Mouse (Mus musculus): ENCODE results near the gene Ociad1. TPM values are rescaled to one million over a fixed set of nuclear protein-coding genes. Genes with fewer than 3 reads are reported as not detected.

The Ociad1 gene
- total and polyA plus RNA-seq, 2 experiments: 50.3 to 68.1 TPM

GRCm38 (mm10) chr5:73304507-73304906 lies 11.9 kb downstream of the Ociad1 start:
- no peak overlapping the region for H3K9ac ChIP-seq (ENCODE audit: low read depth, low read length)
- H3K27ac ChIP-seq (replicated peaks; ENCODE audit: insufficient read depth, low read depth, low read length): no peak overlapping the region
- no peaks in the 10 kb centered on the region; the same call in 1 of the 2 replicates for H3K79me2 ChIP-seq (ENCODE audit: control insufficient read depth, insufficient read depth, low read length)
- peaks cover 72% of the 10 kb centered on the region for H3K36me3 ChIP-seq (ENCODE audit: control insufficient read depth, insufficient read depth, low read length)
- no peaks in the 10 kb centered on the region for H3K4me1 ChIP-seq (ENCODE audit: control insufficient read depth, insufficient read depth, low read length)
- DNase-seq (ENCODE audit: extremely low read depth, low read depth, low spot score): no peak
- 90% methylated on average over 12 of the region's 12 CpGs for WGBS
- H3K27me3 ChIP-seq (ENCODE audit: control insufficient read depth, insufficient read depth, low read length): no peaks in the 10 kb centered on the region
- H3K4me3 ChIP-seq (ENCODE audit: insufficient read depth, low read depth, low read length): no peak overlapping the region
- TF ChIP-seq CTCF (IDR thresholded peaks at IDR 0.05; ENCODE audit: low read depth, low read length) (no peak), POLR2A (IDR thresholded peaks at IDR 0.05; ENCODE audit: extremely low read depth, insufficient read depth, low read length) (no peak)

DNA sequence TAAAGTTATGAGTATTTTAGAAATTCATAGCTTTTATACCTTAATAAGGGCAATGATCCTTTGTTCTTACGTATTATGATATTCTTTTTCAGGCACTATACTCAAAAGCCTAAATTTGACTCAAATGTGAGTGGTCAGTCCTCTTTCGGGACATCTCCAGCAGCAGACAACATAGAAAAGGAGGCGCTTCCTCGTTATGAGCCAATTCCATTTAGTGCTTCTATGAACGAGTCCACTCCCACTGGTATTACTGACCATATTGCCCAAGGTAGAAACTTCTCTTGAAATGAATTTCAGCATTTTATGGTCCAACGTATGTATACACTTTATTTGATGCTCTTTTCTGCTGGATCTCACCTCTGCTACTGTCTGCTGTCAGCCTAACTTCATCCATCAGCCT lies 13.9 kb downstream of the Ociad1 start:
- no peak overlapping the region for H3K4me3 ChIP-seq (ENCODE audit: insufficient read depth, low read depth, low read length)
- no peak for DNase-seq (ENCODE audit: extremely low read depth, low read depth, low spot score)
- no peaks in the 10 kb centered on the region for H3K27me3 ChIP-seq (ENCODE audit: control insufficient read depth, insufficient read depth, low read length)
- no peak overlapping the region for H3K27ac ChIP-seq (replicated peaks; ENCODE audit: insufficient read depth, low read depth, low read length)
- 94% methylated on average over 6 of the region's 6 CpGs for WGBS
- H3K9ac ChIP-seq (ENCODE audit: low read depth, low read length): no peak overlapping the region
- H3K79me2 ChIP-seq (ENCODE audit: control insufficient read depth, insufficient read depth, low read length): no peaks in the 10 kb centered on the region
- peaks cover 73% of the 10 kb centered on the region for H3K36me3 ChIP-seq (ENCODE audit: control insufficient read depth, insufficient read depth, low read length)
- TF ChIP-seq CTCF (IDR thresholded peaks at IDR 0.05; ENCODE audit: low read depth, low read length) (no peak), POLR2A (IDR thresholded peaks at IDR 0.05; ENCODE audit: extremely low read depth, insufficient read depth, low read length) (no peak)
- H3K4me1 ChIP-seq (ENCODE audit: control insufficient read depth, insufficient read depth, low read length): no peaks in the 10 kb centered on the region

DNA sequence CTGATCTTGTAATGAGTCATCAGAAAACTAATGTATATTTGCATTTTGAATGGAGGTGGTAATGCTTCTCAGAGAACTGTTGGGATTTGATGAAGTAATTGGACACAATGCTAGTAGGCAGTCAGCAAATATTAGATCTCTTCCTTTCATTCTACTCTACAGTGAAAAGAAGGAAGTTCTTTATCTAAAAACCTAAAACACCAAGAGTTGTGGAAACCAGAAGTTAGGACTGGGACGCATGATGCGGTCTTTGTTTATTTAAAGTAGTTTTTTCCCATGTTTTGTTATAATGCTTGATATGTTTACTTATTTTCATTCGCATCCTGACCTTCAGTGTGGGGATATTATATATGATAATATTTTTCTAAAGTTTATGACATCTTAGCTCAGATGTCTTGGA lies 14.7 kb downstream of the Ociad1 start:
- WGBS: 89% methylated on average over 3 of the region's 3 CpGs
- Histone ChIP-seq H3K27me3 (ENCODE audit: control insufficient read depth, insufficient read depth, low read length) (no peaks in the 10 kb centered on the region), H3K79me2 (ENCODE audit: control insufficient read depth, insufficient read depth, low read length) (no peaks in the 10 kb centered on the region), H3K4me3 (ENCODE audit: insufficient read depth, low read depth, low read length) (no peak overlapping the region), H3K9ac (ENCODE audit: low read depth, low read length) (no peak overlapping the region), H3K4me1 (ENCODE audit: control insufficient read depth, insufficient read depth, low read length) (no peaks in the 10 kb centered on the region), H3K27ac (replicated peaks; ENCODE audit: insufficient read depth, low read depth, low read length) (no peak overlapping the region), H3K36me3 (ENCODE audit: control insufficient read depth, insufficient read depth, low read length) (peaks cover 70% of the 10 kb centered on the region)
- DNase-seq (ENCODE audit: extremely low read depth, low read depth, low spot score): no peak
- TF ChIP-seq CTCF (IDR thresholded peaks at IDR 0.05; ENCODE audit: low read depth, low read length) (no peak), POLR2A (IDR thresholded peaks at IDR 0.05; ENCODE audit: extremely low read depth, insufficient read depth, low read length) (no peak)

- no peak overlapping the region for H3K4me3 ChIP-seq (ENCODE audit: insufficient read depth, low read depth, low read length)
- H3K36me3 ChIP-seq (ENCODE audit: control insufficient read depth, insufficient read depth, low read length): peaks cover 75% of the 10 kb centered on the region
- TF ChIP-seq POLR2A (IDR thresholded peaks at IDR 0.05; ENCODE audit: extremely low read depth, insufficient read depth, low read length) (no peak), CTCF (IDR thresholded peaks at IDR 0.05; ENCODE audit: low read depth, low read length) (no peak)
- DNase-seq (ENCODE audit: extremely low read depth, low read depth, low spot score): no peak
- no peaks in the 10 kb centered on the region for H3K27me3 ChIP-seq (ENCODE audit: control insufficient read depth, insufficient read depth, low read length)
- WGBS: 91% methylated on average over 4 of the region's 4 CpGs
- no peaks in the 10 kb centered on the region for H3K4me1 ChIP-seq (ENCODE audit: control insufficient read depth, insufficient read depth, low read length)
- H3K9ac ChIP-seq (ENCODE audit: low read depth, low read length): no peak overlapping the region
- H3K27ac ChIP-seq (replicated peaks; ENCODE audit: insufficient read depth, low read depth, low read length): no peak overlapping the region
- H3K79me2 ChIP-seq (ENCODE audit: control insufficient read depth, insufficient read depth, low read length): no peaks in the 10 kb centered on the region
Measured at GRCm38 (mm10) chr5:73309496-73309895, 16.9 kb downstream of the Ociad1 start.

DNA sequence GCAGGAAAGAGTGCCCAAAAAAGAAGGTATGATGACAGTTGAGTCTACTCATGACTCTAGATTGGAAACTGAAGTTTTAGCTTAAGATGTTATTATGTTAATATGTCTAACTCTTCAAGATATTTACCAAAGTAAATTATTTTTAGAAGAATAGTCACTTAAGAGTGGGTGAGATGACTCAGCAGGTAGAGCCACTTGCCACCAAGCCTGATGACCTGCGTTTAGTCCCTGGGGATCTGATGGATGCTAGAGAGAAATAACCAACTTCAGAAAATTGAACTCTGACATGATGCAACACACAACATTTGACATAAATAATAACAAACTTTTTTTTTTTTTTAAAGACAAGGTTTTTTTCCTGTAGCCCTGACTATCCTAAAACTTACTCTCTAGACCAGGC lies 17.8 kb downstream of the Ociad1 start:
- no peak for TF ChIP-seq CTCF (IDR thresholded peaks at IDR 0.05; ENCODE audit: low read depth, low read length)
- TF ChIP-seq POLR2A (IDR thresholded peaks at IDR 0.05; ENCODE audit: extremely low read depth, insufficient read depth, low read length): no peak
- H3K9ac ChIP-seq (ENCODE audit: low read depth, low read length): no peak overlapping the region
- no peaks in the 10 kb centered on the region for H3K79me2 ChIP-seq (ENCODE audit: control insufficient read depth, insufficient read depth, low read length)
- peaks cover 75% of the 10 kb centered on the region for H3K36me3 ChIP-seq (ENCODE audit: control insufficient read depth, insufficient read depth, low read length)
- 95% methylated on average over 1 of the region's 1 CpGs for WGBS
- no peak overlapping the region for H3K27ac ChIP-seq (replicated peaks; ENCODE audit: insufficient read depth, low read depth, low read length)
- no peak for DNase-seq (ENCODE audit: extremely low read depth, low read depth, low spot score)
- no peaks in the 10 kb centered on the region for H3K4me1 ChIP-seq (ENCODE audit: control insufficient read depth, insufficient read depth, low read length)
- H3K4me3 ChIP-seq (ENCODE audit: insufficient read depth, low read depth, low read length): no peak overlapping the region
- H3K27me3 ChIP-seq (ENCODE audit: control insufficient read depth, insufficient read depth, low read length): no peaks in the 10 kb centered on the region

DNA sequence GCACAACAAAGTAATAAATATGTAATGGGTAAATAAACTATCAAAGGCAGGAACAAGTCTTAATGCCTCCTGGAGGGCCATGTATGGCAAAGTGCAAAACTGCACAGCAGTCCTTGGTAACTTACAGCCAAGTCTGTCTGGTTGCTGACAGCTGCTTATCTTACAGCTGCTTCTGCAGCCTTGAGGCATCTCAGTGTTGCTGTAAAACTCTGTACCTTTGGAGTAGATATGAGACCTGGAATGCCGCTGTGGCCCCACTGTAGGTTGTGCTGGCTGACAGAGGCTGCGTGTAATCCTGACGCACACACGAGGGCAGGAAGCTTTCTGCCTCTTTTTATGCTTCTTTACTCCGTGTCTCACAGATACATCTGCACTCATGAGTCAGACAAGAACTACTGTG lies 18.9 kb downstream of the Ociad1 start:
- TF ChIP-seq POLR2A (IDR thresholded peaks at IDR 0.05; ENCODE audit: extremely low read depth, insufficient read depth, low read length): no peak
- TF ChIP-seq CTCF (IDR thresholded peaks at IDR 0.05; ENCODE audit: low read depth, low read length): no peak
- 96% methylated on average over 5 of the region's 5 CpGs for WGBS
- Histone ChIP-seq H3K27ac (replicated peaks; ENCODE audit: insufficient read depth, low read depth, low read length) (no peak overlapping the region), H3K79me2 (ENCODE audit: control insufficient read depth, insufficient read depth, low read length) (no peaks in the 10 kb centered on the region), H3K4me1 (ENCODE audit: control insufficient read depth, insufficient read depth, low read length) (no peaks in the 10 kb centered on the region), H3K9ac (ENCODE audit: low read depth, low read length) (no peak overlapping the region), H3K4me3 (ENCODE audit: insufficient read depth, low read depth, low read length) (no peak overlapping the region), H3K27me3 (ENCODE audit: control insufficient read depth, insufficient read depth, low read length) (no peaks in the 10 kb centered on the region), H3K36me3 (ENCODE audit: control insufficient read depth, insufficient read depth, low read length) (peaks cover 75% of the 10 kb centered on the region)
- DNase-seq (ENCODE audit: extremely low read depth, low read depth, low spot score): no peak

Data from liver, adult 2 months (tissue).